Comparison of ENCODE assay signal across 22 mouse cellular contexts in genomic region chr9:31567029-31567428, GRCm38 (mm10).
A peak's percentile ranks its signal among the peaks of the same experiment; 100 is the strongest.
DNase-seq lines count a peak whose midpoint lies in the region; ATAC-seq lines count a peak whose summit lies in the region.
"Had no signal": no experiment of that assay in that cellular context is flagged by ENCODE, and none has a peak within 500 bp of the region (broad histone marks: within the 10 kb centered on the region; RNA-seq: fewer than 3 reads in every experiment).

No protein-coding gene starts in this region.

- DNase-seq in forebrain, embryonic 14.5 days (ENCODE audit: low spot score) = no peak
- DNase-seq in forebrain, embryonic 10.5 days (ENCODE audit: extremely low spot score, low spot score) = no peak
- peak; percentile 20 for DNase-seq in kidney, postnatal 10 days
- DNase-seq in kidney, adult 18-20 months = no peak
- DNase-seq in limb, embryonic 10.5 days (ENCODE audit: low spot score) = peak; percentile 24
- no peak for DNase-seq in heart, adult 18-20 months
- DNase-seq in embryo, embryonic 11 days = no peak
- DNase-seq: adrenal gland, postnatal 36 days; cerebellum, adult 11-12 months; layer of hippocampus, postnatal 36 days; liver, embryonic 13.5 days; right cerebral cortex, adult 18-20 months; thymus, postnatal 25 days had no signal

- peak overlapping the region; percentile 21; the same call in 1 of the 2 replicates for H3K4me2 ChIP-seq in forebrain, embryonic 14.5 days (ENCODE audit: low read length)
- H3K4me2 ChIP-seq in midbrain, embryonic 13.5 days (replicated peaks) = peak overlapping the region; percentile 42; the same call in 1 of the 2 replicates
- H3K4me2 ChIP-seq: heart, embryonic 12.5 days; hindbrain, embryonic 13.5 days; intestine, embryonic 15.5 days; kidney, embryonic 15.5 days; liver, embryonic 13.5 days; neural tube, embryonic 12.5 days had no signal

- no peaks in the 10 kb centered on the region for H3K27me3 ChIP-seq in forebrain, embryonic 14.5 days (replicated peaks; ENCODE audit: control insufficient read depth, insufficient read depth, low read length)
- H3K27me3 ChIP-seq in forebrain, embryonic 10.5 days (ENCODE audit: poor library complexity, severe bottlenecking) = no peaks in the 10 kb centered on the region
- no peaks in the 10 kb centered on the region for H3K27me3 ChIP-seq in limb, embryonic 10.5 days (ENCODE audit: low read depth, poor library complexity, severe bottlenecking)
- H3K27me3 ChIP-seq in midbrain, embryonic 13.5 days = no peaks in the 10 kb centered on the region
- H3K27me3 ChIP-seq: CH12.LX; hindbrain, embryonic 13.5 days; intestine, embryonic 15.5 days; kidney, embryonic 15.5 days; liver, embryonic 13.5 days; neural tube, embryonic 12.5 days had no signal

- no peaks in the 10 kb centered on the region; the same call in 1 of the 2 replicates for H3K9me3 ChIP-seq in forebrain, embryonic 14.5 days (replicated peaks; ENCODE audit: control insufficient read depth, low read length)
- H3K9me3 ChIP-seq in forebrain, embryonic 10.5 days = no peaks in the 10 kb centered on the region
- H3K9me3 ChIP-seq in limb, embryonic 10.5 days (replicated peaks) = no peaks in the 10 kb centered on the region
- H3K9me3 ChIP-seq in midbrain, embryonic 13.5 days = no peaks in the 10 kb centered on the region
- H3K9me3 ChIP-seq: hindbrain, embryonic 13.5 days; intestine, embryonic 15.5 days; kidney, embryonic 15.5 days; liver, embryonic 13.5 days; neural tube, embryonic 12.5 days had no signal

- H3K36me3 ChIP-seq in forebrain, embryonic 14.5 days (ENCODE audit: control insufficient read depth, insufficient read depth, low read length) = no peaks in the 10 kb centered on the region
- no peaks in the 10 kb centered on the region for H3K36me3 ChIP-seq in forebrain, embryonic 10.5 days (replicated peaks)
- H3K36me3 ChIP-seq in limb, embryonic 10.5 days = no peaks in the 10 kb centered on the region
- no peaks in the 10 kb centered on the region for H3K36me3 ChIP-seq in midbrain, embryonic 13.5 days
- H3K36me3 ChIP-seq: heart, embryonic 12.5 days; hindbrain, embryonic 13.5 days; intestine, embryonic 15.5 days; kidney, embryonic 15.5 days; liver, embryonic 13.5 days; neural tube, embryonic 12.5 days had no signal

- H3K9ac ChIP-seq in forebrain, embryonic 14.5 days (ENCODE audit: low read length) = no peak overlapping the region
- H3K9ac ChIP-seq in midbrain, embryonic 13.5 days (replicated peaks) = no peak overlapping the region
- H3K9ac ChIP-seq: heart, embryonic 12.5 days; hindbrain, embryonic 13.5 days; intestine, embryonic 15.5 days; kidney, embryonic 15.5 days; liver, embryonic 13.5 days; neural tube, embryonic 12.5 days had no signal

- no peak overlapping the region for H3K4me3 ChIP-seq in forebrain, embryonic 14.5 days (ENCODE audit: low read depth, low read length)
- H3K4me3 ChIP-seq in forebrain, embryonic 10.5 days = no peak overlapping the region
- H3K4me3 ChIP-seq in limb, embryonic 10.5 days = no peak overlapping the region
- H3K4me3 ChIP-seq in midbrain, embryonic 13.5 days (replicated peaks) = no peak overlapping the region
- H3K4me3 ChIP-seq: erythroblast, embryonic 14.5 days; heart, embryonic 12.5 days; hindbrain, embryonic 13.5 days; intestine, embryonic 15.5 days; kidney, embryonic 15.5 days; liver, embryonic 13.5 days; neural tube, embryonic 12.5 days had no signal

- no peaks in the 10 kb centered on the region for H3K4me1 ChIP-seq in forebrain, embryonic 14.5 days (ENCODE audit: control insufficient read depth, insufficient read depth, low read length)
- peaks cover 16% of the 10 kb centered on the region; the same call in 1 of the 2 replicates for H3K4me1 ChIP-seq in forebrain, embryonic 10.5 days
- no peaks in the 10 kb centered on the region for H3K4me1 ChIP-seq in limb, embryonic 10.5 days
- H3K4me1 ChIP-seq in midbrain, embryonic 13.5 days (replicated peaks) = peaks cover 18% of the 10 kb centered on the region
- H3K4me1 ChIP-seq: heart, embryonic 12.5 days; hindbrain, embryonic 13.5 days; intestine, embryonic 15.5 days; kidney, embryonic 15.5 days; liver, embryonic 13.5 days; neural tube, embryonic 12.5 days had no signal

- no peak overlapping the region for H3K27ac ChIP-seq in forebrain, embryonic 14.5 days (ENCODE audit: low read depth, low read length)
- no peak overlapping the region for H3K27ac ChIP-seq in forebrain, embryonic 10.5 days
- no peak overlapping the region for H3K27ac ChIP-seq in limb, embryonic 10.5 days
- no peak overlapping the region for H3K27ac ChIP-seq in midbrain, embryonic 13.5 days
- H3K27ac ChIP-seq: hindbrain, embryonic 13.5 days; intestine, embryonic 15.5 days; kidney, embryonic 15.5 days; liver, embryonic 13.5 days; neural tube, embryonic 12.5 days; stomach, postnatal 0 days had no signal

- WGBS in forebrain, embryonic 14.5 days = 78% methylated on average over 10 of the region's 10 CpGs
- 82% methylated on average over 10 of the region's 10 CpGs for WGBS in forebrain, embryonic 10.5 days
- WGBS in limb, embryonic 10.5 days = 77% methylated on average over 10 of the region's 10 CpGs
- WGBS in midbrain, embryonic 13.5 days = 66% methylated on average over 10 of the region's 10 CpGs

- ATAC-seq in forebrain, embryonic 14.5 days = no peak
- peak; percentile 55 for ATAC-seq in midbrain, embryonic 13.5 days
- ATAC-seq: intestine, embryonic 15.5 days had no signal

Comparison
In these comparisons a context has a peak if more than half of its experiments do, and no peak if none do; other contexts are left out.
1. DNase-seq: peak in kidney, postnatal 10 days (single experiment) and limb, embryonic 10.5 days (single experiment); none in forebrain, embryonic 14.5 days (single experiment), forebrain, embryonic 10.5 days (single experiment), kidney, adult 18-20 months (single experiment), heart, adult 18-20 months (0 of 2) and embryo, embryonic 11 days (single experiment).